Mouse (Mus musculus) left cerebral cortex, postnatal 10 days (tissue): ENCODE measurements around the gene Anapc10. TPM values are rescaled to one million over a fixed set of nuclear protein-coding genes. Genes with fewer than 3 reads are reported as not detected.

Source experiments
- DNase-seq, 2 experiments: peaks; one replicate each; pipeline ENCODE4 v3.0.0; 2021 to 2022; ENCODE audit warnings: low spot score in 2 of 2, mixed read lengths in 1 of 2; ENCODE audit errors: extremely low spot score in 1 of 2
- intact Hi-C: fragments of 180-260 bp; cut with DNase I; formaldehyde crosslinking; loops from one replicate; pipeline ENCODE4 v1.15.1; 2025
- total RNA-seq, 2 experiments: library from RNA; stranded (reverse); gene quantifications; 2 replicates each; pipeline ENCODE4 v1.2.3; 2021

Gene Anapc10
- total RNA-seq, 2 experiments from 2014 or later = 10.1 to 11.8 TPM

DNA sequence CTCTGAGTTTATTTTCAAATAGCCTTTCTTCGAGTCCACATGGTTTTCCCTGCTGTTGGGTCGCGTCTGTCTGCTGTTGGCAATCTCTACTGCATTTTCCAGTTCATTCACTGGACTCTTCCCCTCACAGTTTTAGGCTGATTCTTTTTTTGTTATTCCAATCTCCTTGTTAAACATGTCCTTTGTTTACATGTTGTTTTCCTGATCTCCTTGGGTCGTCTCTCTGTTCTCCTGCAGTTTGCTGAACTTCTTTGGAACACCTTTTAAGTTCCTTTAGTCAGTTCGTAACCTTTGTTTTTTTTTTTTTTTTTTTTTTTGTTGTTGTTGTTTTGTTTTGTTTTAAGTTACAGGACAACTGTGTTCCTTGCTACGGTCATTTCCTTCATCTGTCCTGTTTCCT, 92.9 kb downstream of the Anapc10 start:
- no peak for DNase-seq
- intact Hi-C loops = no loop called here

DNA sequence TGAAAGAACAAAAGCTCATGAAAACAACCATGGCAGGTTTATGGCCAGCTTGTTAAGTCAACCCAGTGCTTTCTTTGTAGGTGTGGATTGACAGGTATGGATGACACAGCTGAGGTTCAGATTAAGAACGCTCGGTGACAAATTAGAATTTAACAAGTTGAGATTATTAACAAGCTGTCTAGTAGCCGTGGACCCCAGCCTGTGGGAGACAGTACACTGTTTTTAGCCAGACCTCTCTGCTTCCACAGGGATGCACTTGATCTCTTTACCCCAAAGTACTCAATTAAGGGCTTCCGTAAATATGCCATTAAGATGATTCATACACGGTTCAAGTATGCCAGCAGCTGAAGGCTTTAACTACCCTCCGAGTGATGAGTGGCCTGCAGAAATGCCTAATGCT, 95.4 kb downstream of the Anapc10 start:
- DNase-seq = no peak
- intact Hi-C loops = no loop called here

DNA sequence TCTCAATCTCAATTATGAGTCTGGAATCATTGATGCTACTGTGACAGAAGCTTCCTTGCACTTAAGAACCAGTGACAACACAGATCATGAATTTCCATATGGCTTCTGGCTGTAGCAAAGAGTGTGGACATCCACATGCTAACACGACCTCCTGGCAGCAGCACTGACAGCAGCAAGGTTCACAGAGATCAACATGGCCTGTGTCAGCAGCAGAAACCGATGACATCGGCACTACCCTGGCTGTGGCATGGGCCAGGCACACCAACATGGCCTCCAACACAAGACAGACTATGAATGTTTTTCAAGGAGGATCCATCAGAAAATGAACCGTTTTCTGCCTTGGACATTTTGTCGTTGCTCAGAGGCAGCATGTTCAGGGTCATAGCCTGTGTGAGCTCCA, 114.9 kb downstream of the Anapc10 start:
- no peak for DNase-seq
- intact Hi-C loops = no loop called here

Other genes with a start within 250 kb of the Anapc10 start
- gene Otud4, start 72.2 kb upstream of the Anapc10 start, total RNA-seq = 10 to 100 TPM; 44.9 to 45.8 TPM
- 10 to 100 TPM; 82.0 to 83.0 TPM for gene Abce1, start 80 bp upstream of the Anapc10 start, total RNA-seq